Mouse (Mus musculus): ENCODE measurements at regions not wholly inside any gene's neighbourhood (a gene's known extent, or its start where the extent isn't known, plus 50 kb on each side); places are given as distances from the start of the nearest gene placed in this dataset.

DNA sequence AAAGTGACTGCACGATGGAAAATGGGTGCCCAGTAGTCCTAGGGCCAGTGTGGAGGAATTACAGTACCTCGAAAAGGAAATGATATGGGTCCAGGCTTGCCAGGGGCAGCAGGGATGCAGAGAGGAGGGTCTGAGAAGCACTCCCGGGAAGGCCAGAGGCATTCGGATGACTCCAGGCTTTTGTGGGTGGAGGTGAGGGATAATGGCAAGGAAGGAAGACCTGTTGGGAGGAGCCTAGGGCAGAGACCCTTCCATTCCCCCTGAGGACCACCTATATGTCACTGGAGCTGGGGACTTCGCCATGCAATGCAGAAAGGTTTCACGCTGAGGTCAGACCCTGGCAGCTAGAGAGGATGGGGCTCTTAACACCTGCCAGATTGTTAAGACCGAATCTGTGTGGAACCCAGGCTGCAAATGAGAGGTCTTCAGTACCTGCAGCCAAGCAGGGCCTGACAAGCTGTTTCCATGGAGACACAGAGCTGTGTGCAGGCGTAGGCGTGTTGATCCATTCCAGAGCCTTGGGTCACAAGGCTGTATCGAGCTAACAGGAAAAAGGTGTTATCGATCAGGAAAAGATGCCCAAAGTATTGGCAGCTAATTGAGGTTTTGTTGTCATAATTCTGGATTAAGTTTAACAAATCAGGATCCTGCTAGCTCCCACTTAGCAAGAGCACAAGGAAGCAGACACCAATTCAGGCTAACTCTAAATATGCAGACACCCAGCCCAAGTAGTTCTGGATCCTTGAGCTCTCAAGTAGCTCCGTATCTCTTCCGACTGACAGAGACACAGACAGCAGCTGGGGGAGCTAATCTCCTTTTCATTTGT, 59.2 kb upstream of the Mkln1 start:
- no peak for TF ChIP-seq POLR2A (IDR thresholded peaks at IDR 0.05; ENCODE audit: extremely low read depth, insufficient read depth, low read length)
- no peak for TF ChIP-seq CTCF (IDR thresholded peaks at IDR 0.05; ENCODE audit: extremely low read depth, insufficient read depth, low read length)

Data from cortical plate, adult 2 months (tissue).